Mouse (Mus musculus) right cerebral cortex, adult 2 months (tissue): ENCODE data around the gene Myzap.
"Not testable (repeated sequence)": the region's sequence is repeated elsewhere in the genome, so short reads cannot be mapped to it uniquely, and the experiment has no call there.

Experiments
- DNase-seq, 2 experiments: peaks; one replicate each; pipeline ENCODE4 v3.0.0; 2021 to 2022; ENCODE audit warnings: low spot score in 2 of 2

The Myzap gene

GRCm38 (mm10) chr9:71591938-71592548, at the start of gene Myzap:
Gene Myzap, minus strand, starts transcription at chr9:71592360.
- DNase-seq: peak; percentile 51 to 59

- DNase-seq: no peak
Measured at GRCm38 (mm10) chr9:71640361-71640927, 48.3 kb upstream of the Myzap start.

- no peak for DNase-seq
Measured at GRCm38 (mm10) chr9:71638198-71638597, 46.0 kb upstream of the Myzap start.

GRCm38 (mm10) chr9:71636854-71637253, 44.7 kb upstream of the Myzap start:
- no peak for DNase-seq

GRCm38 (mm10) chr9:71635627-71636026, 43.5 kb upstream of the Myzap start:
- no peak for DNase-seq

- no peak for DNase-seq
Measured at GRCm38 (mm10) chr9:71634916-71635315, 42.8 kb upstream of the Myzap start.

GRCm38 (mm10) chr9:71628921-71629320, 36.8 kb upstream of the Myzap start:
- DNase-seq: no peak

- no peak for DNase-seq
Measured at GRCm38 (mm10) chr9:71628286-71628685, 36.1 kb upstream of the Myzap start.

GRCm38 (mm10) chr9:71625961-71626360, 33.8 kb upstream of the Myzap start:
- DNase-seq: no peak

GRCm38 (mm10) chr9:71624793-71625495, 32.8 kb upstream of the Myzap start:
- peak; percentile 62 to 65 for DNase-seq

- peak in 1 of 2 experiments; percentile 22 for DNase-seq
Measured at GRCm38 (mm10) chr9:71623871-71624569, 31.9 kb upstream of the Myzap start.

GRCm38 (mm10) chr9:71622593-71622992, 30.4 kb upstream of the Myzap start:
- no peak for DNase-seq

- DNase-seq: no peak
Measured at GRCm38 (mm10) chr9:71621968-71622367, 29.8 kb upstream of the Myzap start.

GRCm38 (mm10) chr9:71620116-71620515, 28.0 kb upstream of the Myzap start:
- DNase-seq: not testable (repeated sequence)

GRCm38 (mm10) chr9:71617363-71617762, 25.2 kb upstream of the Myzap start:
- DNase-seq: peak; percentile 32 to 33

- DNase-seq: peak; percentile 79 to 83
Measured at GRCm38 (mm10) chr9:71616185-71616584, 24.0 kb upstream of the Myzap start.

GRCm38 (mm10) chr9:71614643-71615042, 22.5 kb upstream of the Myzap start:
- DNase-seq: peak in 1 of 2 experiments; percentile 16

- no peak for DNase-seq
Measured at GRCm38 (mm10) chr9:71612981-71613380, 20.8 kb upstream of the Myzap start.

- no peak for DNase-seq
Measured at GRCm38 (mm10) chr9:71611876-71612275, 19.7 kb upstream of the Myzap start.

GRCm38 (mm10) chr9:71609010-71609409, 16.9 kb upstream of the Myzap start:
- no peak for DNase-seq

GRCm38 (mm10) chr9:71606296-71607057, 14.3 kb upstream of the Myzap start:
- DNase-seq: no peak
